Mouse (Mus musculus): ENCODE data around the gene Olfr1201.

GRCm38 (mm10) chr2:88792736-88793135, at the start of gene Olfr1201:
- TF ChIP-seq MAX (IDR thresholded peaks at IDR 0.05) (no peak), USF1 (IDR thresholded peaks at IDR 0.05; ENCODE audit: low read depth) (no peak), CTCF (IDR thresholded peaks at IDR 0.05; ENCODE audit: control insufficient read depth, insufficient read depth, insufficient read length) (no peak)
